Mouse (Mus musculus) hindbrain, embryonic 15.5 days (tissue): ENCODE measurements at regions not wholly inside any gene's neighbourhood (a gene's known extent, or its start where the extent isn't known, plus 50 kb on each side); places are given as distances from the start of the nearest gene placed in this dataset.

Experiments
- ATAC-seq: fragments of 200-750 bp; cut with Nextera tagmentation; 2 replicates; pipeline ENCODE4 v1.8.0; 2017; ENCODE audit warnings: low read depth, moderate number of reproducible peaks, moderate TSS enrichment; ENCODE audit not compliant: low FRiP score
- H3K27ac ChIP-seq: fragments of 300-500 bp; sonication (generic); replicated peaks from 2 replicates; pipeline ENCODE4 v1.5.1; 2015; ENCODE audit warnings: mild to moderate bottlenecking, inconsistent platforms
- H3K27me3 ChIP-seq: fragments of 300-500 bp; sonication (generic); 2 replicates; pipeline ENCODE4 v1.6.1; 2015; ENCODE audit warnings: control low read depth, inconsistent platforms
- H3K36me3 ChIP-seq: fragments of 300-500 bp; sonication (generic); 2 replicates; pipeline ENCODE4 v1.6.1; 2015; ENCODE audit warnings: control low read depth, inconsistent platforms
- H3K4me1 ChIP-seq: fragments of 300-500 bp; sonication (generic); replicated peaks from 2 replicates; pipeline ENCODE4 v1.6.1; 2015; ENCODE audit warnings: control low read depth, inconsistent platforms
- H3K4me2 ChIP-seq: fragments of 300-500 bp; sonication (generic); 2 replicates; pipeline ENCODE4 v1.6.1; 2015; ENCODE audit warnings: moderate library complexity, mild to moderate bottlenecking, inconsistent platforms
- H3K4me3 ChIP-seq: fragments of 300-500 bp; sonication (generic); 2 replicates; pipeline ENCODE4 v1.5.1; 2015; ENCODE audit warnings: mild to moderate bottlenecking, inconsistent platforms
- H3K9ac ChIP-seq: fragments of 300-500 bp; sonication (generic); 2 replicates; pipeline ENCODE4 v1.6.1; 2015; ENCODE audit warnings: inconsistent platforms
- H3K9me3 ChIP-seq: fragments of 300-500 bp; sonication (generic); 2 replicates; pipeline ENCODE4 v1.6.1; 2016; ENCODE audit warnings: control low read depth, inconsistent platforms
- WGBS: fragments of 180-500 bp; shearing (Covaris S2); methylation state at CpG from one replicate; pipeline ENCODE4 v1.1.7; 2015; 5-methylcytosine and 5-hydroxymethylcytosine counted together

DNA sequence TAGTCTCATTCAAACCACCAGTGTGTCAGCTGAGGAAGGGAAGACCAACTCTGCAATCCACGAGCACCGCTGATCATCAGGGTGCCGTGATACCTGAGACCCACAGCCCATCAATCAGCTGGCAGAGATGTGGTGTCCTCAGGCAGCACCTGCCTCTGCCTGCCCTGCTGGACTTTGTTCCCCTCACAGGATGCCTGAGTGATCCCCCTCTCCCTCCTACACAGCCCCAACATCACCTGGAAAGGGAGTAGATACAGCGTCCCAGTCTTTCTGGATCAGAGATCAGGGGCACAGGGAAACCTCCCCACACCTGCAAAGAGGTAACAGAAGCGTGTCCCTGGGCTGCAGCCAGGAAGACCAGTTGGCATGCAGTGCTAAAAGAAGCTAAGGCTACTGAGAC is 198.4 kb downstream of the Ajap1 start:
- Histone ChIP-seq H3K4me2 (no peak overlapping the region), H3K27ac (no peak overlapping the region), H3K9ac (no peak overlapping the region), H3K36me3 (no peaks in the 10 kb centered on the region), H3K27me3 (no peaks in the 10 kb centered on the region), H3K9me3 (no peaks in the 10 kb centered on the region), H3K4me3 (no peak overlapping the region), H3K4me1 (0 out of 2 replicates have a peak, but pooled peaks cover 7% of the 10 kb centered on the region)
- ATAC-seq, result no peak
- WGBS, result 81% methylated on average over 5 of the region's 5 CpGs

DNA sequence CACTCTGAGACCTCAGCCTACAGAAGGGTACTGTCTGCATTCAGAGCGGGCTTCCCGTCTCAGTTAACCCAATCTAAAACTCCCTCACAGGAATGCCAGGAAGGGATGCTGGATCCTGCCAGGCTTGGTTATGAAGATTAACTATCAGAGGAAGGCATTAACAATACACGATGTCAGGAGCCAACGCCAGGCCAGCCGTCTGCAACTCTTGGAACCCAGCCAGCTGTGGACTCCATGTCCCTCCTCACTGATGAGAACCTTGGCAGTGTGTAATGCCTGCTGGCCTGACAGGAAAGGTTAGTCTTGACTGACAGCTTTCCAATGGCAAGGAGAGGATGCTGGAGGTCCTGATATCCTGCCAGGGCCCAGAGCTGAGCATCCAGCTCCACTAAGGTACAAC is 206.0 kb downstream of the Ajap1 start:
- Histone ChIP-seq H3K36me3 (no peaks in the 10 kb centered on the region), H3K4me3 (no peak overlapping the region), H3K4me1 (no peaks in the 10 kb centered on the region), H3K27ac (no peak overlapping the region), H3K27me3 (no peaks in the 10 kb centered on the region), H3K4me2 (no peak overlapping the region), H3K9me3 (no peaks in the 10 kb centered on the region), H3K9ac (no peak overlapping the region)
- WGBS, result 50% methylated on average over 5 of the region's 5 CpGs
- ATAC-seq, result no peak

GRCm38 (mm10) chr4:153271376-153271775 is 211.2 kb downstream of the Ajap1 start:
- H3K4me2 ChIP-seq, result no peak overlapping the region
- H3K9me3 ChIP-seq, result no peaks in the 10 kb centered on the region
- peaks cover 12% of the 10 kb centered on the region for H3K4me1 ChIP-seq
- no peak overlapping the region for H3K4me3 ChIP-seq
- no peak overlapping the region for H3K27ac ChIP-seq
- no peaks in the 10 kb centered on the region for H3K36me3 ChIP-seq
- H3K9ac ChIP-seq, result no peak overlapping the region
- no peak for ATAC-seq
- WGBS, result 46% methylated on average over 5 of the region's 5 CpGs
- no peaks in the 10 kb centered on the region for H3K27me3 ChIP-seq

- Histone ChIP-seq H3K36me3 (no peaks in the 10 kb centered on the region), H3K9me3 (no peaks in the 10 kb centered on the region), H3K4me1 (peaks cover 10% of the 10 kb centered on the region), H3K4me3 (no peak overlapping the region), H3K9ac (no peak overlapping the region), H3K27ac (no peak overlapping the region), H3K27me3 (no peaks in the 10 kb centered on the region), H3K4me2 (no peak overlapping the region)
- 57% methylated on average over 15 of the region's 15 CpGs for WGBS
- ATAC-seq, result no peak
Observed at GRCm38 (mm10) chr4:153263216-153263805, 219.3 kb downstream of the Ajap1 start.

GRCm38 (mm10) chr4:153260941-153261557 is 221.6 kb downstream of the Ajap1 start:
- no peak overlapping the region for H3K4me2 ChIP-seq
- H3K4me1 ChIP-seq, result peaks cover 10% of the 10 kb centered on the region
- 59% methylated on average over 14 of the region's 14 CpGs for WGBS
- H3K36me3 ChIP-seq, result no peaks in the 10 kb centered on the region
- H3K9ac ChIP-seq, result no peak overlapping the region
- no peaks in the 10 kb centered on the region for H3K27me3 ChIP-seq
- no peak overlapping the region for H3K27ac ChIP-seq
- H3K9me3 ChIP-seq, result no peaks in the 10 kb centered on the region
- H3K4me3 ChIP-seq, result no peak overlapping the region
- peak; percentile 59; the same call in 1 of the 2 replicates for ATAC-seq

DNA sequence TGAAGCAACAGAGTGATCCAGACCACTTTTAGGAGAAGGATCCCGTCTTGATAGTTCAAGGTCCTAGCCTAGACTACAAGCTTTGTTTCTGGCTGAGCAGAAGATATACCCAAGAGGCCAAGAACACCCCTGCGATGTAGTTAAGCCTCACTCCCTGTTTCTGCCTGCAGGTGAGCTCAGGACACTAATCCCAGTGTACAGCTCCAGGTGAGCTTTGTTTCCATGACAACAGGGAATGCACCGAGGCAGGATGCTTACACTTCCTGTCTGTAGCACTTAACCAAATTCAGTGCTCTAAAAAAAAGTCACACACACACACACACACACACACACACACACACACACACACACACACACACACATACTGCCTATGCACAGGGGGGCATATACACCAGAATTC is 230.7 kb downstream of the Ajap1 start:
- WGBS, result 59% methylated on average over 3 of the region's 3 CpGs
- Histone ChIP-seq H3K27me3 (no peaks in the 10 kb centered on the region), H3K9ac (no peak overlapping the region), H3K4me2 (no peak overlapping the region), H3K4me1 (peaks cover 12% of the 10 kb centered on the region; the same call in 1 of the 2 replicates), H3K27ac (no peak overlapping the region), H3K9me3 (no peaks in the 10 kb centered on the region), H3K36me3 (no peaks in the 10 kb centered on the region), H3K4me3 (no peak overlapping the region)
- no peak for ATAC-seq

DNA sequence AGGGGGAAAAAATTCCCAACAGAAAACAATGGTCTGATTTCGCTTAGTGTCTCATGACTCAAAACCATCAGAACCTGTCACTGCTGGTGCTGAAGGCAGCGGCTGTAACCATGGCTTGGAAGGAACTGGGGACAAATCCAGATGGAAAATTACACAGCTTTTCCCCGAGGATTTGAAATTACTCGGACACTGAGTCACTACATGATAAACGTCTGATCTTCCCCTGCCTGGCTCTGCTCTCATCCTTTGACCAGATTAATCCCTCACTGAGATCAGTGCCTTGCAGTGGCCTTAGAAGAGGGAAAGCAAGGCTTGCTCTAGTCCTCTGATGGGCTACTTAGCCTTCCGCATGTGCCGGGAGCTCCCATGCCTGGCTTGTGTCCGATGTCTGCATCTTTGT is 231.3 kb downstream of the Ajap1 start:
- Histone ChIP-seq H3K9ac (no peak overlapping the region), H3K27ac (no peak overlapping the region), H3K4me3 (no peak overlapping the region), H3K27me3 (no peaks in the 10 kb centered on the region), H3K4me2 (no peak overlapping the region), H3K4me1 (peaks cover 12% of the 10 kb centered on the region; the same call in 1 of the 2 replicates), H3K36me3 (no peaks in the 10 kb centered on the region), H3K9me3 (no peaks in the 10 kb centered on the region)
- WGBS, result 37% methylated on average over 8 of the region's 8 CpGs
- no peak for ATAC-seq

DNA sequence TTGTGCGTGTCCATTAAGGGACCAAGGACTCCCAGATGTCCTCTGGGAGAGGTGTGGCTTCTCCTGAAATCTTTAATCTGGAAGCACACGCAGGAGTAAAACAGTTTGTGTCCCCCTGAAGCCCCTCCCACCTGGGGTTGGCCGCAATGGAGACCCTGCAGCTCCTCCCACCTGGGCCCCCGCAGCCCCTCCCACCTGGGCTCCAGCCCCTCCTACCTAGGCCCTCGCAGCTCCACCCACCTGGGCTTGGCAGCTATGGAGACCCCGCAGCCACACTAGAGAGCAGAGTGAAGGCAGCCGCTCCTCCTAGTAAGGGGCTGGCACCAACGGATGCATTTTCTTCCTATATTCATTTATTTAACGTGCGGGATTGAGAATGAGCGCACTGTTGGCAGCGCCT is 245.9 kb downstream of the Ajap1 start:
- no peak overlapping the region for H3K4me3 ChIP-seq
- WGBS, result 12% methylated on average over 12 of the region's 12 CpGs
- no peaks in the 10 kb centered on the region for H3K36me3 ChIP-seq
- H3K4me1 ChIP-seq, result peaks cover 10% of the 10 kb centered on the region
- H3K27ac ChIP-seq, result no peak overlapping the region
- H3K9me3 ChIP-seq, result no peaks in the 10 kb centered on the region
- H3K27me3 ChIP-seq, result no peaks in the 10 kb centered on the region
- ATAC-seq, result peak; percentile 69; the same call in 1 of the 2 replicates
- no peak overlapping the region for H3K9ac ChIP-seq
- H3K4me2 ChIP-seq, result 0 out of 2 replicates have a peak overlapping the region, but pooled peaks have one; percentile 6

DNA sequence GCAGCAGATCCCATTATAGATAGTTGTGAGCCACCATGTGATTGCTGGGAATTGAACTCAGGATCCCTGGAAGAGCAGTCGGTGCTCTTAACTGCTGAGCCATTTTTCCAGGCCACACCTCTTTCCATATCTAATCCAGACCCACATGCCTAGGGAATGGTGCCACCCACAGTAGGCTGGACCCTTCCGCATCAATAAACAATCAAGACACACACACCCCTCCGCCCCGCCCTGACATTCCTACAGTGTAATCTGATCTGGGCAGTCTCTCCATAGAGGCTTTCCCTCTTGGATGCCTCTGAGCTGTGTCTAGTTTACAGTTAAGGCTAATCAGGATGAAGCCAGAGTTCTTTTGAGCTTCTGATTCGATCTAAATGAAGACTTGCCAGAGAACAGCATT is 248.8 kb downstream of the Ajap1 start:
- Histone ChIP-seq H3K36me3 (no peaks in the 10 kb centered on the region), H3K9me3 (no peaks in the 10 kb centered on the region)
- no peak for ATAC-seq

DNA sequence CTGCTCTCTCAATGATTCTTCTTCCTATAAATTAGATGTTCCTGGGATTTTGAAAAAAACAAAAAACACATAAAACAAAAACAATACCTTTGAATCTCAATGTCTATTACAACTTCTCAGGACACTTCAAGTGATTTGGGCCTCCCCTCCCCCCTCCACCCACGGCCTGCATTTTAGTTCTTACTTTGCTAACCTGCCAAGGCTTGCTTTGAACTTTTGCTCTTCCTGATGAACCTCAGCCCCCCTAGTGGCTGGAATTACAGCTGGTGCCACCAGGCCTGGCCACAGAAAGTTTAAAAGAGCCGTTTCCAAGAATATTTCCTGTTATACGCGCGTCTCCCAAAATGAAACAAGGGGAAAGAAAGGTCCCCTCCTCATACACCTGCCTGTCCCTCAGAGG is 253.4 kb downstream of the Ajap1 start:
- WGBS, result 69% methylated on average over 5 of the region's 5 CpGs
- Histone ChIP-seq H3K4me2 (no peak overlapping the region), H3K9me3 (no peaks in the 10 kb centered on the region), H3K27ac (no peak overlapping the region), H3K4me1 (peaks cover 13% of the 10 kb centered on the region; the same call in 1 of the 2 replicates), H3K27me3 (no peaks in the 10 kb centered on the region), H3K9ac (no peak overlapping the region), H3K4me3 (no peak overlapping the region), H3K36me3 (no peaks in the 10 kb centered on the region)
- ATAC-seq, result no peak

More for the DNA sequence above, 248.8 kb downstream of the Ajap1 start:
- H3K27ac ChIP-seq, result no peak overlapping the region
- WGBS, result 83% methylated on average over 5 of the region's 5 CpGs
- no peak overlapping the region for H3K9ac ChIP-seq
- no peak overlapping the region for H3K4me2 ChIP-seq
- H3K27me3 ChIP-seq, result no peaks in the 10 kb centered on the region
- H3K4me1 ChIP-seq, result peaks cover 14% of the 10 kb centered on the region
- H3K4me3 ChIP-seq, result no peak overlapping the region

DNA sequence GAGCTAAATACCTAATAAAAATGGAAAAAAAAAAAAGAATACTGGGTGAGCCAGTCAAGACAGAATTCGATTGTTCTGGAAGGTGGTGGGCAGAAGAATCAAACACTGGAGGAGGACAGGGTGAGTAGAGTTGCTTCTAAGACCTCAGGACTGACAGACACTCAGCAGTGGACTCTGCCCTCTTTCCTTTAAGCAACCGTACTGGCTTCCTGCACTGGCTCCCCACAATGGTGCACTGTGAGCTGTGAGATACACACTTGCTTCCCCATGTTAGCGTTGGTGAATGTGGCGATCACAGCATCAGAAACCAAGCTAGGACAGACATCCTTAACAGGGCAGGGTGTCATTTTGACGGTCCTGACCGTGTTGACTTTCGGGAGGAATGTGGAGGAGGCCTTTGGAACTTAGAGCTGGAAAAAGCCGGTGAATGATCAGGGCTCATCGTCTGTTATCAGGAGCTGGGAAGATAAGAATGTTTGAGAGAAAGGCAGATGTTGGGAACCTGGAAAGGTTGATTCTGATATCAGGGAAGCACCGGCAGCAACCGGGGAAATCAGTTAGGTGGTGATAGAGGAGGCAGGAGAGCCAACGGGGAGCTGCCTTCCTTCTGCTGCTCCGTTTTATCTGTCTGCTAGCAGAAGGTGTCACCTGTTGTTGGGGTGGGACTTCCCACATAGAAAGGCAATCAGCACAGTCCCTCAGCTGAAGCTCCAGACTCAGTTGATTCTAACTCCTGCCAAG is 254.8 kb downstream of the Ajap1 start:
- no peak overlapping the region for H3K27ac ChIP-seq
- H3K4me1 ChIP-seq, result peaks cover 13% of the 10 kb centered on the region; the same call in 1 of the 2 replicates
- H3K9me3 ChIP-seq, result no peaks in the 10 kb centered on the region
- H3K4me3 ChIP-seq, result no peak overlapping the region
- no peaks in the 10 kb centered on the region for H3K36me3 ChIP-seq
- ATAC-seq, result no peak
- H3K4me2 ChIP-seq, result no peak overlapping the region
- no peaks in the 10 kb centered on the region for H3K27me3 ChIP-seq
- WGBS, result 82% methylated on average over 13 of the region's 13 CpGs
- H3K9ac ChIP-seq, result no peak overlapping the region

DNA sequence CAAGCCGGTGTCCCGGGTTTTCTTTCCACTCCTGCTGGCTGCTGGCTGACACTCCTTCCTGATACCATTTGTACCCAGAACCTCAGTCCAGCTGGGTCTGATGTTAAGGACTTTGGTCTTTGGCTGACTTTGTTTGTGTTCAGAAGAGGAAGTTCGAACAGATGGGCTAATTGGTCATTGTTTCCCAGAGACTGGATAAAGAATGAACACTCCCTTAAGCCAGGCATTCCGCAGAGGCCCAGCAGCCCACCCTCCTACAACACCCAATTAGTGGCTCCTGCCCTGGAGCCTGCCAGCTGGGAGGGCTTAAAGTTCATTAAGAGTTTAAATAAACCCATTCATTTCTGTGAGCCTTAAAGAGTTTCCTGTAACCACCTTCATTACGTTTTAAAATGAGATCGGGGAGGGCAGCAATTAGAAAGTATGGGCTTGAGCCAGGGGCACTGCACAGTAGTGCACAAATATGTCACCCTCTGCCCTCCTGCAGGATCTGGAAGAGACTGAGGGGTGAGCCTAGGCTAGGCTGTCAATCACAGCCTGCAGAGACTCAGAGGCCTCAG is 257.9 kb downstream of the Ajap1 start:
- Histone ChIP-seq H3K4me2 (no peak overlapping the region), H3K9me3 (no peaks in the 10 kb centered on the region), H3K4me3 (no peak overlapping the region), H3K27ac (no peak overlapping the region), H3K36me3 (no peaks in the 10 kb centered on the region), H3K27me3 (peaks cover under 1% of the 10 kb centered on the region; the same call in 1 of the 2 replicates), H3K4me1 (peaks cover 13% of the 10 kb centered on the region; the same call in 1 of the 2 replicates), H3K9ac (no peak overlapping the region)
- WGBS, result 18% methylated on average over 6 of the region's 6 CpGs
- ATAC-seq, result peak; percentile 77; the same call in 1 of the 2 replicates
